Mouse (Mus musculus): ENCODE measurements at regions not wholly inside any gene's neighbourhood (a gene's known extent, or its start where the extent isn't known, plus 50 kb on each side); places are given as distances from the start of the nearest gene placed in this dataset.

- no peak for DNase-seq (ENCODE audit: low spot score in 2 of 2)
Measured at GRCm38 (mm10) chr16:30652692-30653091, 53.2 kb downstream of the Fam43a start.

DNA sequence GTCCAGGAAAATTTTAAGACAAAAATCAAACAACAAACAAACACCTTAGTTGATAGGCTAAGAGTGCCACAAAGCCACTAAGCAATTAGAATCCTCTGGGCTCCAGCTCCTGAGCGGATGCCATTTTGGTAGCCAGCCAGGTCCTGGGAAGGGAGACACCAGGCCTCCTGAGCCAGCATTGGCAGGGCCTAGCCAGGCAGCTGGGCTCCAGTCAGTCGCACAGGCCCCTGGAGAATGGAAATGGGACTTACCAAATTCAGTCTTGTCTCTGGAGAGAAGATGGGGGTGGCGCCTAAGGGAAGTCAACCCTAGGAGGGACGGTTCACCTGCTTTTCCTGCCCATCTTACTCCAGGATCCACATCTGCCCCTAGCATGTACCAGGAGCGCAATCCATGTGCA, 54.3 kb downstream of the Fam43a start:
- peak; percentile 29 to 45 for DNase-seq (ENCODE audit: low spot score in 2 of 2)

GRCm38 (mm10) chr16:30654226-30654625, 54.7 kb downstream of the Fam43a start:
- no peak for DNase-seq (ENCODE audit: low spot score in 2 of 2)

- DNase-seq (ENCODE audit: low spot score in 2 of 2) = no peak
Measured at GRCm38 (mm10) chr16:30655798-30656221, 56.3 kb downstream of the Fam43a start.

DNA sequence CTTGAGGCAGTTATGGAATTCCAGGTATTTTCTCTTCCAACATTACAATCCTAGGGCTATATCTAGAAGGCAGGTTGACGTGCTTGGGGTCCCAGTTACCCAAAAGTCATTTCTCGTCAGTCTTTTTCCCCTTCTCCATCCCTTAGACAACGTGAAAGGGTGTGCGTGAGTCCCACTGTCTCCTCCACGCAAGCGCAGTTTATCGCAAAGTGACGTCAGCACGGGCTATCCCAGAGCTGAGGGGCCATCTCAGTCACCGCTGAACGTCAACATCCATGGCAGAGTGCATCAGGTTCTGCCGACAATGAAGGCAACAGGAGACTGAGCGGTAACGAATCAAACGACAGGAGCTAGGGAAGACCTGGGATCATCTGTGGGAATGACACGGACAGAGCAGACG, 57.4 kb downstream of the Fam43a start:
- DNase-seq (ENCODE audit: low spot score in 2 of 2) = no peak

GRCm38 (mm10) chr16:30658921-30659320, 59.4 kb downstream of the Fam43a start:
- no peak for DNase-seq (ENCODE audit: low spot score in 2 of 2)

GRCm38 (mm10) chr16:30661086-30661977, 61.8 kb downstream of the Fam43a start:
- DNase-seq (ENCODE audit: low spot score in 2 of 2) = peak in 1 of 2 experiments; percentile 17

- peak; percentile 30 to 37 for DNase-seq (ENCODE audit: low spot score in 2 of 2)
Measured at GRCm38 (mm10) chr16:30663055-30663454, 63.5 kb downstream of the Fam43a start.

DNA sequence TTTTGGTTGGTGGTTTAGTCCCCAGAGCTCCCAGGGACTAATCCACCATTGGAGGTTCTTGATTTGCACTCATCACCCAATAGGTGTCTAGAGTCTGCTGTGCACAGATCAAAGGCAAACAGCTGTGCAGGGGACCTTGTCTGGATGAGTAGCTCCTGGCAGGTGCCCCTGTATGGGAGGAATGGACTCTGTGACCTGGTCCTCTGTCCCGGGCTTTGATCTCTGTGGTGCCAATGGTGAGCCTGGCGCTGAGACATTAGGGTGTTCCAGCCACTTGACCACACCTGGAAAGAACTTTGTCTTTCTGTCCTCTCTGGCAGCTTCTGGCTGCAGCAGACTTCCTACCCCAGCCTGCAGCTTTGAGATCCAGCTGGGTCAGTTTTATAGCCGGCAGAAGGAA, 64.4 kb downstream of the Fam43a start:
- no peak for DNase-seq (ENCODE audit: low spot score in 2 of 2)

DNA sequence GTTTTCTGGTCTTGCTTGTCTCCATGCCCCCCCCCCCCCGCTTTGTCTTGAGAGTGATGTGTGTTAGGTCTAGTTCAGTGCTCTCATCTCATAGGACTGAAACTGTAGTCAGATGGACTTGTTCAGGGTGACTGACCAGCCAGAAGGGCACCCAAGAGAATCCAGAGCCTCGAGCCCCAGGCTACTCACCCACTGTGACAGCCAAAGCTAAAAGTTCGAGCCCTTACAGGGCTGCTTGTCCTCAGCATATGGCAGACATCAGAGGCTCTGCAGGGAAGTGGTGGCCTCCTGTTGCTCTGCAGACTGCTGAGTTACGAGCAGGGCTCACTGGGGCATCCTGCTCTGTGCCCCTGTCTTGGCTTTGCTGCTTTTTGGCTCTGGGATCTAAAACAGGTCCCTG, 64.9 kb downstream of the Fam43a start:
- DNase-seq (ENCODE audit: low spot score in 2 of 2) = no peak

DNA sequence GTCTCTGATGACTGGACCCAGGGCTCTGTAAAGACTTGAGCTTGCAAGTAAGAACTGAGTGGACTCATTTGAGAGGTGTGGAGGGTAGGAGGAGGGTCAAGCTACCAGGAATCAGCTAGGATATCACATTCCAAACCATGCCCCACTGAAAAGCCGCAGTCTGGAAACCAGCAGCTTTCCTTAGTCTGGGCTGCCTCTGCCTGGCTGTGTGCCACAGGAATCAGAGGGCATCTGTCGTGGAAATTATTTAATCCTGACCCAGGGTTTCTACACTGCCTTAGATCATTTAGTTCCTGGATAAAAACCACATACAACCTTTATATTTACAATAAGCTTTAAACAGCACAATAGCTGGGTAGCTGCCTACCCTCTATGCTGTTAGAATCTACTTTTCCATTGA, 66.4 kb downstream of the Fam43a start:
- DNase-seq (ENCODE audit: low spot score in 2 of 2) = no peak

GRCm38 (mm10) chr16:30669883-30670282, 70.4 kb downstream of the Fam43a start:
- DNase-seq (ENCODE audit: low spot score in 2 of 2) = no peak

- DNase-seq (ENCODE audit: low spot score in 2 of 2) = no peak
Measured at GRCm38 (mm10) chr16:30671584-30671983, 72.1 kb downstream of the Fam43a start.

DNA sequence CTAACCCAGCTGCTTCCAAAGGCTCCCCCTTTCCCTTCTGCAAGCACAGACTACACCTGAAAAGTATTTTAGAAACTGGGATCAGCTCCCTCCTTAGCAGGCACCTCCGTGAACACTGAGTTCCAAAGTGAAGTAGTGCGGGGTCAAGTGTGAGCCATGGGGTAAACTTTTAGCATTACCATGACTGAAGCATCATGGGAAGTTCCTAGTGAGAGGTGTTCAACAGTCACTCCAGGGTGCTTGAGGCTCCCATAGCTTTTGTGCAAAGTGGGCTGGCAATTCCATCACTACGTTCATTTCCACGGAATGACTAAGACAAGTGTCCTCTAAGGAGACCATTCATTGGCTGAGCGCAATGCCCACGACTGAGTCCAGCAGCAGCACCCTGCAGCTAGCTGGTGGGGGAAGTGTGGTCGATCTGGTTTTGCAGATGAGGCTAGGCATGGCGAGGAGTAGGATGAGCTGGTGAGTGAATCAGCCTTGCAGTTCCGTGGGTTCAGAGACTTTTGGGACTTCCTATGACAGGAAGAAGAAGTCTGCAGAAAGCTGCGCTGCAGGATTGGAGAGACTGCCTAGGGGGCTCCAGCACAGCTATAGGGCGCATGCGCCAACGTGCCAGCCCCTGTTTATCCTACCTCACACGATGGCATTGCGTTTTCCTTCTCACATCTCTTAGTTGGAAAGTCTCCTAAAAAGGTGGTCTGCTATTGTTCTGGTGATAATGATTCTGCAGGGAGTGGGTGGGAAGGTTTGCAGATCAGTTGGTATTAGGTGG, 73.4 kb downstream of the Fam43a start:
- DNase-seq (ENCODE audit: low spot score in 2 of 2) = peak; percentile 11 to 28

DNA sequence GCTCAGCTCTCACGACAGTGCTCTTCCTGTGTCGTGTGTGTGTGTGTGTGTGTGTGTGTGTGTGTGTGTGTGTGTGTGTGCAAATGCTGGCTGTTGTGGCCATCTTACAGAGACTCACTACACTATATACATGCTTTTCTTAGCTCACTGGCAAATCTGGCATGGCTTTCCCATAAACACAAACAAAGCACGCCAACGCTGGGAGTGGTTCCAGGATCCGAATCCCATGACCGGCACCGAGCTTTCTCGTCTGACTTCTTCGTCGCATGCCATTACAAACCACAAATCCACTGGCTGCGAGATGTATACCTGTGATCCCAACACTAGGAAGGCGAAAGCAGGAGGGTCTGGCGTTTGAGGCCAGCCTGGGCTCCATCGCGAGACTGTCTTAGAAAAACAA, 74.1 kb downstream of the Fam43a start:
- peak; percentile 13 to 17 for DNase-seq (ENCODE audit: low spot score in 2 of 2)

DNA sequence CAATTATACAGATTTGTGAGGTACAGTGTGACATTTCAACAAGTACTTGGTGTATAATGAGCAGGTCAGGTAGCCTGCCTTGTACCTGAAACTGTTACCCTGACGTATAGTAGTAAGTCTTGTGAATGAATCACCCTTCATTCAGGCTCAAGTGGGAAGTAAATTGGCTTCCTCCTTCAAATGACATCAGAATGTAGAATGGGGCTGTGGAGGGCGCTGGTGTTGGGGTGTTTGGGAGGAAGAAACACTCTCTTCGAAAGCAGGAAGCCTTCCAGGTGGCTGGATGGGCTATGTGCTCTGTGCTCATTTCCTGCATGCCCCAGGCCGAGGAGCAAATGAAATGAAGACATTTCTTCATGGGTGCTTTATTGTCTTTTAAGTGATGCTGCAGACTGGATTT, 76.3 kb downstream of the Fam43a start:
- DNase-seq (ENCODE audit: low spot score in 2 of 2) = no peak

DNA sequence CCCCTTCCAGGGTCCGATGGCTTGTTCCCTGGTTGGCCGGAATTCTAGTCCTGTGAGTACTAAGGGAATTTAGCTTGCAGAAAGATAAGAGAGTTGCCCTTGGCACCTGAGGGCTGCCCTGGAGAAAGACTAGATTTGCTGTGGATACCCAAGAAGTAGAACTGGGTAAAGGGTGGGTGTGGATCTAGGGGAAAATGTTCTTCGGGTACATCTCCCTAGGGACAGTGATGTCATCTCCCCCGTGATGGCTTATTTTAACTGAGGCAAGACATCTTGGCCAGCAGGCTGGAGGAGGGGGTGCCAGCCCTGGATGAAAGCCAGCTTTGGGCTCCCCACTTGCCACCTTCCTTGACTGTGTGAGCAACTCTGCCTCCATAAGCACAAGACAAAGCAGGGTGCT, 77.5 kb downstream of the Fam43a start:
- no peak for DNase-seq (ENCODE audit: low spot score in 2 of 2)

- DNase-seq (ENCODE audit: low spot score in 2 of 2) = no peak
Measured at GRCm38 (mm10) chr16:30677896-30678707, 78.6 kb downstream of the Fam43a start.

DNA sequence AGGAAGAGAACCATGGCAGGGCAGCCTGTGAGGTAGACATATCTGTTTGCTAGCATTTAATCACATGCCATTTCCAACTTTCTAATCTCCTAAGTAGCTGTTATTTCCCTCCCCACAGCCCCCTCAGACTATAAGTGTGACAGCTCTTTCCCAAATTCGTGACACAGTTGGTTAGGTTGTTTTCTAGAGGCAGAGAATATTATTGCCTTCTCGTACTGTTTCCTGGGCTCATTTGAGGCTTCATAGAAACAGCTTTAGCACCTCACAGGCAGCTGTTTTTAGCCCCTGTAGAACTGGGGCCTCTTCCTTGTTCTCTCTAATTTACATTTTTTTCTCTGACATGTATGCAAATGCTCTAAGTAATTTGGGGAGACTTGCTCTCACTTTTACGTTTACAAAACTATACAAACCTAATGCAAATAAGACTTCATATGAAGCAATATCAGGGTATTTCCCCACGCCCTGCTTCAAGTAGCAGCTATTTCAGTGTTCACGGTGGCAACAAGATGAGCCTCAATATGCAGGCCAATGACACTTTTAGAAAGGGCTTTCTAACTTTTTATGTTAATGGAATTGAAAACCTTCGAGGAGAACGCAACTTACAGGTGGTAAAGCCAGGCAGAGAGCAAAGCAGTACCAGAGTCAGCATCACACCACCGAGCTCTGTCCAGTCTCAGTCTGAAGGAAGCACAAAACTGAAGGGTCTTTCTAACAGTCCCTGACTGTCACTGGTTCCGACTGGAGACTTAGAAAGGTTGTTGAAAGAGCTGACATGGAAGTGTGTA, 79.4 kb downstream of the Fam43a start:
- DNase-seq (ENCODE audit: low spot score in 2 of 2) = no peak

GRCm38 (mm10) chr16:30679493-30679811, 79.9 kb downstream of the Fam43a start:
- no peak for DNase-seq (ENCODE audit: low spot score in 2 of 2)

- no peak for DNase-seq (ENCODE audit: low spot score in 2 of 2)
Measured at GRCm38 (mm10) chr16:30681421-30681820, 81.9 kb downstream of the Fam43a start.
